Mouse (Mus musculus) gastrocnemius, postnatal 14 days (tissue): ENCODE results near the gene Chn2. TPM values are rescaled to one million over a fixed set of nuclear protein-coding genes. Genes with fewer than 3 reads are reported as not detected.

Experiments used
- DNase-seq: peaks from one replicate; pipeline ENCODE4 v3.0.0; 2021; ENCODE audit warnings: mixed read lengths
- intact Hi-C: fragments of 180-260 bp; cut with DNase I; formaldehyde crosslinking; loops from one replicate; pipeline ENCODE4 v1.15.1; 2025; ENCODE audit warnings: low total_unique reads
- total RNA-seq, 2 experiments: library from RNA; stranded (reverse); gene quantifications; 2 replicates each; pipeline ENCODE4 v1.2.3; 2021

Gene Chn2
- total RNA-seq, 2 experiments from 2014 or later = 3.8 to 5.2 TPM

GRCm38 (mm10) chr6:54210971-54211370, 171.6 kb downstream of the Chn2 start:
- intact Hi-C loops = no loop called here
- DNase-seq = no peak

- intact Hi-C loops = no loop called here
- DNase-seq = no peak
Measured at GRCm38 (mm10) chr6:54211939-54212338, 172.6 kb downstream of the Chn2 start.

- intact Hi-C loops = no loop called here
- DNase-seq = no peak
Measured at GRCm38 (mm10) chr6:54213743-54214142, 174.4 kb downstream of the Chn2 start.

DNA sequence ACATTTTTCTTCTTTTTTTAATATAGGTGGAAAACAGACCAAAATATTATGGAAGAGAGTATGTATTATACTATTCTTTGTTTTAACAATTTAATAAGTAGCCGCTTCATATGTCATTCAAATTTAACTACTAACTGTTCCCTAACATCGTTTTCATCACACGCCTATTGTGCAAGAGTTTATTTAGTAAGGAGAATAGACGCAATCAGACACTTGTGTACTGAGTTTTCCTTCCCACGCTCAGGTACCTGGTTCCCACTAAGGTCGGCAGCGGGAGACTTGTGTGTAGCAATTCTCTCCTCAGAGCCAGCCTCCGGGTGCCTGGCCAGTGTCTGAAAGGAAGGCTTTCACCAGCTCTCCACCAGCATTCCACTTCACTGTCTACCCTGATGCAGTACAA, 176.3 kb downstream of the Chn2 start:
- intact Hi-C loops = no loop called here
- DNase-seq = no peak

- intact Hi-C loops = no loop called here
- DNase-seq = no peak
Measured at GRCm38 (mm10) chr6:54216512-54216911, 177.2 kb downstream of the Chn2 start.

DNA sequence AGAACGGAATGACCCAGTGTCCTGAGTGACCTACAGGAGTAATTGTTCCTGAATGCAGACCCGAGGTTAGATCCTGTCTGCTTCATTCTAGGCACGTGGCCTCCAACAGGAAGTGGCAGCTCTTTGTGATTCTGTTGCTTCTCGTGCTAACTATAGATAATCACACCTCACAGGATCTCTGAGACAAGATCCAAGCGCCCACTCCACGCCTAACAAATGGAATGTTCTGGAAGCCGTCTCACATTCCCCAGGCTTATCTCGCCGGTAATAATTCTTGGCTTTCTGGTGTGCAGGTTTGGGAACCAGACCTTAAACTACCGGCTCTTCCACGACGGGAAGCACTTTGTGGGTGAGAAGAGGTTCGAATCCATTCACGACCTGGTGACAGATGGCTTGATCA, 180.8 kb downstream of the Chn2 start:
- DNase-seq = no peak
- intact Hi-C loops = loop anchor here (10.0 kb wide), 1 partner anchor 265 kb away; no protein-coding TSS in a partner anchor

DNA sequence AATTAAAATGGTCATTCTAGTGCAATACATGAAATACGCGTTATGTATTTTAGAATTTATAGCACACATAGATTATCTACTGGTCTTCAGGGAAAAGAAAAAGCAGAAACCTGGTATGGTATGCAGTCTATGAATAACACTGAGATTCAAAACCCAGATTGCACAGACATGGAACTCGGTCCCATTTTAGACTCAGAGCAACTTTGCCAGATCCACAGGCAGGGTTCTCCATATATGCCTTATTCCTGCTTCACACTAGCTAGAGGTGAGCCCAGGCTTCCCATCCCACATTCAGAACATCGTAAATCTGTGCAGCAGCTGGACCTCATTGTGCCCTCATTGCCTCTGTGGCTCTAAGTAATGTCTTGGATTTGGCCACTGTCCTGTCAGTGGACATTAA, 184.2 kb downstream of the Chn2 start:
- intact Hi-C loops = loop anchor here (10.0 kb wide), 1 partner anchor 269 kb away; no protein-coding TSS in a partner anchor
- DNase-seq = no peak

GRCm38 (mm10) chr6:54224325-54224724, 185.0 kb downstream of the Chn2 start:
- intact Hi-C loops = loop anchor here (10.0 kb wide), 1 partner anchor 270 kb away; no protein-coding TSS in a partner anchor
- DNase-seq = no peak

GRCm38 (mm10) chr6:54225327-54225726, 186.0 kb downstream of the Chn2 start:
- intact Hi-C loops = loop anchor here (5.0 to 10.0 kb wide), 3 partner anchors 188 to 443 kb away; partner anchors contain the start of gene Chn2
- no peak for DNase-seq

GRCm38 (mm10) chr6:54227061-54227460, 187.7 kb downstream of the Chn2 start:
- intact Hi-C loops = loop anchor here (5.0 to 10.0 kb wide), 3 partner anchors 190 to 445 kb away; partner anchors contain the start of gene Chn2
- DNase-seq = no peak

GRCm38 (mm10) chr6:54228421-54228820, 189.1 kb downstream of the Chn2 start:
- intact Hi-C loops = loop anchor here (5.0 to 10.0 kb wide), 3 partner anchors 191 to 446 kb away; partner anchors contain the start of gene Chn2
- no peak for DNase-seq

- intact Hi-C loops = loop anchor here (5.0 to 10.0 kb wide), 3 partner anchors 192 to 447 kb away; partner anchors contain the start of gene Chn2
- no peak for DNase-seq
Measured at GRCm38 (mm10) chr6:54228874-54229273, 189.5 kb downstream of the Chn2 start.

DNA sequence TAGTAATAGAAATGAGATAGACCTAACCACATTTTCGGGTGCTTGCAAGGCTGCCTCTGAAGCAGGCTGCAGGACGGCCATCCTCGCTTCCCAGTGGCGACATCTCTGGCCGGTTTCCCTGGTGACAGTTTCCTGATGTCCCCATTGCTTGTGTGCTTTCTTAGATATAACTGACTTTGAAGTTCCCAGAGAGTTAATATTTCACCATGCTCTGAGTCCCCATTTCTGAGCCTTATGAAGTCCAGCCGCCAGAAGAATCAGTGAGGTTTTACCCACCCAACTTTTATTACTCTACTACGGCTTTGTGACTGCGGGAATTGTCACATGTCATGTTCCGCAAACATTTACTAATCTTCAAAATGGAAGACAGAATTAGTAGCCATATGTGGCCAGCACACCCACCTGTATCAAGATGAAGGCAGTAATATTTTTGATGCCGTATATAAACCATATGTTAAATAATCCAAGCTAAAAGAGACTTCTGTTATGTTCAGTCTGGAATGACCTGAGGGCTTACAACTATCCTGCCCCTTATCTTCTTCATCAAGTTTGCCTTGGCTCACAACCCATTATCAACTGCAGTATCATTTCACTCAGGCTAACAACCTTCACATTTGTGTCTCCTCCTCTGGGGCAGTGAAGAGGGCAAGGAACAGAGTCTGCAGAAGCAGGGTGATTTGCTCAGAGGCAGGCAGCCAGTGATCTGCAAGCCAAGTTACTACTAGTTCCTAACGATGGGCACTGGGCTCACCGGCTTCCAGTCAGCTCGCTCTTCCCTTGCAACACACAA, 192.6 kb downstream of the Chn2 start:
- no peak for DNase-seq
- intact Hi-C loops = no loop called here

GRCm38 (mm10) chr6:54236441-54236840, 197.1 kb downstream of the Chn2 start:
- intact Hi-C loops = no loop called here
- no peak for DNase-seq

- no peak for DNase-seq
- intact Hi-C loops = no loop called here
Measured at GRCm38 (mm10) chr6:54241761-54242160, 202.4 kb downstream of the Chn2 start.

DNA sequence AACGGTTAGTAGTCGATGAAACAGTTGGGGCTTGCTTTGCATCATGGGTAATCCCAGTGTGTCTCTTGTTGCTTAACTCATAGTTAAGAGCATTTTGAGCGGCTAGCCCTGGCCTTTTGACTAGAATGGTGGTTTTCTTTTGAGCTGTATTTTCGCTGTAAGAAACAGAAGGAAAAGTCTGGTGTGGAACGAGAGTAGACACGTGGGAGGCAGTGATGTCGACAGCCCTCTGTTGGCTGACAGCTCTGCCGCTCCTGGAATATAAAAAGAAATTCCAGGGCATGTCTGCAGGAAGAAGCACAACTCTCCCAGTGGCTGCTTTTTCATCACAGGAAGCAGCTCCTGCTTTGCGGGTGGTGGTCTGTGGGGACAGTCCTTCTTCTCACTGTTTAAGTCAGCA, 202.9 kb downstream of the Chn2 start:
- intact Hi-C loops = no loop called here
- no peak for DNase-seq

DNA sequence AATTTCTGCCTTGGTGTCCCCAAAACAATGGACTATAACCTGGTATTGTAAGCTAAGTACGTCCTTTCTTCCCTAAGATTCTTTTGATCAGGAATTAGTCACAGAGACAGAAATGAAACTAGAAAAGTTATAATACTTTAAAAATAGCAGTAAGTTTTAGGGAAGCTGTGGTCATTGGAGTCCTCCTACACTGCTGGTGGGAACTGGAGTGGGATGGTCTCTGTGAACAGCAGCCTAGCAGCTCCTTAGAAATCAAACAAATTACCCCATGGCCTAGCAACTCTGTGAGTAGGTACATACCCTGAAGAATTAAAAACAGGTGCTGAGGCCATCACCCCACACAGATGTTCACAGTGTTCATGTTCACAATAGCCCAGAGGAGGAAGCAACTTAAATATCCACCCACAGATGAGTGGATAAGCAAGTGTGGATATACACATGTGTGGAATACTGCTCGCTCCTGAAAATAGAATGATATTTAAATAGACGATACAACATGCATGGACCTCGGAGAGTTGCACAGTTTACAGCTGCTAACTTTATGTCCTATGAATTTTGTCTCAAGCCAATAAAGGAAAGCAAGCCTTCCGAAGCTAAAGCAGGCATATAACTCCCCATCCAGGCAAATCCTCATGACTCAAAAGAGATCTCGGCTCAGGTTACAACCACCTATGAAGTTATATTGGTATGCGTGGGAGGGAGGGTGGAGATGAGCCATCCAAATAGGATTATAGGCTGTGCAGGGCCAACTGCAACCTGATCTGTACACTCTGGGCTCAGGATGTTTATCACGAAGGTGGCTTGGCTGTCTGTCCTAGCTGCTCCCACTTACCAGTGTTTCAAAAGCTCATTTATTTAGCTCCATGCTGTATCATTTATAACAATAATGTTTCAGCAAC, 209.2 kb downstream of the Chn2 start:
- intact Hi-C loops = no loop called here
- no peak for DNase-seq

- DNase-seq = no peak
- intact Hi-C loops = loop anchor here (5.0 kb wide), 1 partner anchor 116 kb away; no protein-coding TSS in a partner anchor
Measured at GRCm38 (mm10) chr6:54251401-54252191, 212.2 kb downstream of the Chn2 start.

- intact Hi-C loops = loop anchor here (5.0 kb wide), 1 partner anchor 114 kb away; no protein-coding TSS in a partner anchor
- no peak for DNase-seq
Measured at GRCm38 (mm10) chr6:54253206-54253605, 213.9 kb downstream of the Chn2 start.
